Mouse (Mus musculus) induced T-regulatory cell, adult 2 months (primary cell): ENCODE measurements around the gene Lonrf2.
A peak's percentile ranks its signal among the peaks of the same experiment; 100 is the strongest.

Experiments used
- DNase-seq: peaks from one replicate; pipeline ENCODE4 v3.0.0-alpha.2; 2012; ENCODE audit warnings: low read depth

Lonrf2 gene

GRCm38 (mm10) chr1:38835568-38836476 lies 689 bp downstream of the Lonrf2 start:
- no peak for DNase-seq

GRCm38 (mm10) chr1:38834899-38835298 lies 1.6 kb downstream of the Lonrf2 start:
- DNase-seq, result peak; percentile 43

- no peak for DNase-seq
Measured at GRCm38 (mm10) chr1:38824926-38825325, 11.6 kb downstream of the Lonrf2 start.

- no peak for DNase-seq
Measured at GRCm38 (mm10) chr1:38823851-38824250, 12.7 kb downstream of the Lonrf2 start.

GRCm38 (mm10) chr1:38819691-38820090 lies 16.8 kb downstream of the Lonrf2 start:
- DNase-seq, result no peak

GRCm38 (mm10) chr1:38817671-38818070 lies 18.8 kb downstream of the Lonrf2 start:
- DNase-seq, result no peak

GRCm38 (mm10) chr1:38817268-38817667 lies 19.2 kb downstream of the Lonrf2 start:
- DNase-seq, result no peak

- DNase-seq, result no peak
Measured at GRCm38 (mm10) chr1:38816306-38816705, 20.2 kb downstream of the Lonrf2 start.

GRCm38 (mm10) chr1:38807121-38807520 lies 29.4 kb downstream of the Lonrf2 start:
- no peak for DNase-seq

- DNase-seq, result no peak
Measured at GRCm38 (mm10) chr1:38800402-38800801, 36.1 kb downstream of the Lonrf2 start.

GRCm38 (mm10) chr1:38799304-38799703 lies 37.2 kb downstream of the Lonrf2 start:
- peak; percentile 45 for DNase-seq

GRCm38 (mm10) chr1:38796936-38797335 lies 39.6 kb downstream of the Lonrf2 start:
- no peak for DNase-seq

- DNase-seq, result no peak
Measured at GRCm38 (mm10) chr1:38795496-38795895, 41.0 kb downstream of the Lonrf2 start.

- no peak for DNase-seq
Measured at GRCm38 (mm10) chr1:38791016-38791810, 45.3 kb downstream of the Lonrf2 start.

- DNase-seq, result no peak
Measured at GRCm38 (mm10) chr1:38789988-38790602, 46.4 kb downstream of the Lonrf2 start.

GRCm38 (mm10) chr1:38788904-38789303 lies 47.6 kb downstream of the Lonrf2 start:
- DNase-seq, result peak; percentile 54

- DNase-seq, result peak; percentile 78
Measured at GRCm38 (mm10) chr1:38787443-38787842, 49.1 kb downstream of the Lonrf2 start.

GRCm38 (mm10) chr1:38786358-38786757 lies 50.2 kb downstream of the Lonrf2 start:
- DNase-seq, result no peak

GRCm38 (mm10) chr1:38778271-38778670 lies 58.2 kb downstream of the Lonrf2 start:
- peak; percentile 44 for DNase-seq

GRCm38 (mm10) chr1:38777500-38777899 lies 59.0 kb downstream of the Lonrf2 start:
- peak; percentile 88 for DNase-seq

GRCm38 (mm10) chr1:38775713-38776112 lies 60.8 kb downstream of the Lonrf2 start:
- no peak for DNase-seq

- DNase-seq, result no peak
Measured at GRCm38 (mm10) chr1:38770676-38771075, 65.8 kb downstream of the Lonrf2 start.
